Mouse (Mus musculus) liver, postnatal 0 days (tissue): ENCODE results near the gene Krtap5-1.
"Not testable (repeated sequence)": the region's sequence is repeated elsewhere in the genome, so short reads cannot be mapped to it uniquely, and the experiment has no call there.

Experiments used
- CTCF ChIP-seq: sonication (generic); IDR thresholded peaks from 2 replicates; pipeline ENCODE4 v1.5.1; 2016; ENCODE audit warnings: antibody characterized with exemption, low read depth
- EP300 ChIP-seq: IDR thresholded peaks from 2 replicates; pipeline ENCODE4 v1.6.1; 2016; ENCODE audit warnings: antibody characterized with exemption, low read depth, mild to moderate bottlenecking

- not testable (repeated sequence) for TF ChIP-seq CTCF, EP300
Observed at GRCm38 (mm10) chr7:142332741-142333140, 35.8 kb upstream of the Krtap5-1 start.
